Mouse (Mus musculus): Measurements from ENCODE around the gene Ece2. TPM values are rescaled to one million over a fixed set of nuclear protein-coding genes. Genes with fewer than 3 reads are reported as not detected.

Gene Ece2
- total and polyA plus RNA-seq, 2 experiments from 2014 or later, result 16.0 to 24.6 TPM

DNA sequence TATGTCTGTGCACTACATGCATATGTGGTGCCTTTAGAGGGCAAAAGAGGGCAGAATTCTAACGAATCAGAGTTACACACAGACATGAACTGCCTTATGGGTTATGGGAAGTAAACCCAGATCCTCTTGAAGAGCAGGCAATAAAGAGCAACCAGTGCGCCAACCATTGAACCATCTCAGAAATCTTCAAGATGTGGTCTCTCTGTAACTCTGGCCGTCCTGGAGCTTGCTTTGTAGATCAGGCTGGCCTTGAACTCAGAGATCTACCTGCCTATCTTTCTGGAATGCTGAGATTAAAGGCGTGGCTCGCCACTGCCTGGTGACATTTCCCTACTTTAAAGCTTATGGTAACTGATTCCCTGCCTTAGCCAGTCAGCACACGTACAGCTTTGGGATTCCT, 42.3 kb downstream of the Ece2 start:
- H3K36me3 ChIP-seq (ENCODE audit: insufficient read depth, low read length), result peaks cover 9% of the 10 kb centered on the region; the same call in 1 of the 2 replicates
- no peaks in the 10 kb centered on the region for H3K9me3 ChIP-seq (ENCODE audit: low read length)
- TF ChIP-seq CTCF (IDR thresholded peaks at IDR 0.05; ENCODE audit: low read depth), result no peak
- DNase-seq (ENCODE audit: low spot score) (no peak), ATAC-seq (no peak)
- H3K4me2 ChIP-seq (ENCODE audit: low read depth, low read length), result peak overlapping the region; percentile 94
- H3K9ac ChIP-seq (replicated peaks; ENCODE audit: low read length), result no peak overlapping the region; the same call in 1 of the 2 replicates
- H3K4me3 ChIP-seq (ENCODE audit: low read length), result peak overlapping the region; percentile 88; the same call in 1 of the 2 replicates
- no peak overlapping the region for H3K27ac ChIP-seq
- peaks cover 18% of the 10 kb centered on the region for H3K4me1 ChIP-seq (ENCODE audit: insufficient read depth, low read length)
- 19% methylated on average over 6 of the region's 6 CpGs for WGBS
- H3K27me3 ChIP-seq (ENCODE audit: insufficient read depth, low read length), result no peaks in the 10 kb centered on the region

DNA sequence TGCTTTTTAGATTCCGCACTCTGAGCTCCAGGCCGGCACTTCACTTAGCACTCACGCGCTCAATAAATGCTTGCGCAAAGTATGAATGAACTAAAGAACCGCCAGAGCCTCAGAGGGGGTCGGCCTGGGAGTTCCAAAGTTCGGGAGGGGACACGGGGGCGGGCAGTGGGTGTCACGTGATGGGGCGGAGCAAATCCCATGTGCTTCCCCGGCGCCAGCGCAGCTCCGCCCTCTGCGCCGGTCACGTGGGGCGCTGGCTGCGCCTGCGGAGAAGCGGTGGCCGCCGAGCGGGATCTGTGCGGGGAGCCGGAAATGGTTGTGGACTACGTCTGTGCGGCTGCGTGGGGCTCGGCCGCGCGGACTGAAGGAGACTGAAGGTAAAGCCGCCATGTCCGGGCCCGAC, 42.9 kb downstream of the Ece2 start:
- DNase-seq (ENCODE audit: low spot score), result peak; percentile 97
- no peaks in the 10 kb centered on the region for H3K9me3 ChIP-seq (ENCODE audit: low read length)
- WGBS, result under 1% methylated on average over 38 of the region's 38 CpGs

DNA sequence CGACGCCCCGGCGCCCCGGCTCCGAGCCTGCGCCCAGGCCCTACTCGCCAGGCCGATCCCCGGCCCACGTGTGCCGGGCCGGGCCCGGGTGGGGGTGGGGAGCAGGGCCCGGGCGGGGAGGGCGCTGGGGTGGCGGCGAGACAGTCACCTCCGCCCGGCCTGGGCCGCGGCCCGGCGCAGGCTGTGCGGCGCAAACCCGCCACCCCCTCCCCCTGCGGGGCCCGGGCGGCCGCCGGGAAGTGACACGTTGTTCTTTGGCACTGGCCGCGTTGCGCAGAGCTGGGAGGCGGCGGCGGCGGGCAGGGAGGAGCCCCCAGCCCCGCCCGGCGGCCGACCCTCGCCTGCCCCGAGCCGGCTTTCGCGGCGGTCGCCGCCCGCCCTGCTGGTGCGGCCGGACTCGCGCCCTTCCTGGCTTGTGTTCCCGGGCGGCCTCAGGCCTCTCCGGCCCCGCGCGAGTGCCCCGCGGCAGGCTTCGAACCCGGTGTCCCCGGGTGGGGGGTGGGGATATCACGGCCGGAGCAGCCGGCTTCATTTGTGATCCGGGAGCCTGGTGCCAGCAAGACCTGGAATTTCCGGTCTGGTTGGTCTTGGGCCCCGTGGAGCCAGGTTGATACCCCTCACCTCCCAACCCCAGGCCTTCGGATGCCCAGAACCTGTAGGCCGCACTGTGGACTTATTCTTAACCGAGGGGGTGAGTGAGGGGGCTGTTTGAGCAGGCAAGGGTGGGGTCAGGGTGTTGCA, 43.5 kb downstream of the Ece2 start:
- Histone ChIP-seq H3K4me2 (ENCODE audit: low read depth, low read length) (peak overlapping the region; percentile 94), H3K4me3 (ENCODE audit: low read length) (peak overlapping the region; percentile 88), H3K27ac (peak overlapping the region; percentile 92), H3K4me1 (ENCODE audit: insufficient read depth, low read length) (peaks cover 18% of the 10 kb centered on the region), H3K27me3 (ENCODE audit: insufficient read depth, low read length) (no peaks in the 10 kb centered on the region), H3K9me3 (ENCODE audit: low read length) (no peaks in the 10 kb centered on the region), H3K9ac (replicated peaks; ENCODE audit: low read length) (peak overlapping the region; percentile 96), H3K36me3 (ENCODE audit: insufficient read depth, low read length) (peaks cover 16% of the 10 kb centered on the region)
- peak; percentile 86 for ATAC-seq
- 2% methylated on average over 33 of the region's 78 CpGs for WGBS
- DNase-seq (ENCODE audit: low spot score), result peak; percentile 63
- TF ChIP-seq CTCF (IDR thresholded peaks at IDR 0.05; ENCODE audit: low read depth), result no peak

More for the DNA sequence above, 42.9 kb downstream of the Ece2 start:
- no peak for TF ChIP-seq CTCF (IDR thresholded peaks at IDR 0.05; ENCODE audit: low read depth)
- no peaks in the 10 kb centered on the region for H3K27me3 ChIP-seq (ENCODE audit: insufficient read depth, low read length)
- H3K27ac ChIP-seq, result peak overlapping the region; percentile 92
- peak overlapping the region; percentile 88 for H3K4me3 ChIP-seq (ENCODE audit: low read length)
- H3K36me3 ChIP-seq (ENCODE audit: insufficient read depth, low read length), result peaks cover 10% of the 10 kb centered on the region
- H3K9ac ChIP-seq (replicated peaks; ENCODE audit: low read length), result peak overlapping the region; percentile 96
- peaks cover 18% of the 10 kb centered on the region for H3K4me1 ChIP-seq (ENCODE audit: insufficient read depth, low read length)
- peak overlapping the region; percentile 94 for H3K4me2 ChIP-seq (ENCODE audit: low read depth, low read length)
- peak; percentile 97 for ATAC-seq

- no peaks in the 10 kb centered on the region for H3K9me3 ChIP-seq (ENCODE audit: low read length)
- peak overlapping the region; percentile 88 for H3K4me3 ChIP-seq (ENCODE audit: low read length)
- H3K36me3 ChIP-seq (ENCODE audit: insufficient read depth, low read length), result peaks cover 23% of the 10 kb centered on the region
- H3K4me1 ChIP-seq (ENCODE audit: insufficient read depth, low read length), result peaks cover 18% of the 10 kb centered on the region
- peak overlapping the region; percentile 92 for H3K27ac ChIP-seq
- no peaks in the 10 kb centered on the region for H3K27me3 ChIP-seq (ENCODE audit: insufficient read depth, low read length)
- peak overlapping the region; percentile 94 for H3K4me2 ChIP-seq (ENCODE audit: low read depth, low read length)
- WGBS, result 10% methylated on average over 14 of the region's 14 CpGs
- no peak for TF ChIP-seq CTCF (IDR thresholded peaks at IDR 0.05; ENCODE audit: low read depth)
- DNase-seq (ENCODE audit: low spot score), result no peak
- H3K9ac ChIP-seq (replicated peaks; ENCODE audit: low read length), result peak overlapping the region; percentile 96
- no peak for ATAC-seq
Measured at GRCm38 (mm10) chr16:20673706-20674303, 44.2 kb downstream of the Ece2 start.

DNA sequence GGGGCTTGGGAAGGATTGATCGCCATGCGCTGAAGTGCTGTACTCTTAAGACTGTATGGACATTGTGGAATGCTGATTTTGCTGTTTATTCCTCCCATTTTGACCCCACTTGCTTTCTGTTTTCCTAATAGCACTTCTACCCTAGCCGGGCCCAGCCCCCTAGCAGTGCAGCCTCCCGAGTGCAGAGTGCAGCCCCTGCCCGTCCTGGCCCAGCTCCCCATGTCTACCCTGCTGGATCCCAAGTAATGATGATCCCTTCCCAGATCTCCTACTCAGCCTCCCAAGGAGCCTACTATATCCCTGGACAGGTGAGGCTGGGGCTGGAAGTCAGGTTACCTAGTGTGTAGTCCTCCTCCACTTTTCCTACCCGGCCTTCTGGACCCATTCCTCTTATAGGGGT, 45.6 kb downstream of the Ece2 start:
- peaks cover 18% of the 10 kb centered on the region for H3K4me1 ChIP-seq (ENCODE audit: insufficient read depth, low read length)
- H3K9me3 ChIP-seq (ENCODE audit: low read length), result no peaks in the 10 kb centered on the region
- DNase-seq (ENCODE audit: low spot score), result no peak
- H3K27ac ChIP-seq, result no peak overlapping the region
- H3K27me3 ChIP-seq (ENCODE audit: insufficient read depth, low read length), result no peaks in the 10 kb centered on the region
- no peak overlapping the region for H3K9ac ChIP-seq (replicated peaks; ENCODE audit: low read length)
- peaks cover 35% of the 10 kb centered on the region for H3K36me3 ChIP-seq (ENCODE audit: insufficient read depth, low read length)
- no peak overlapping the region for H3K4me3 ChIP-seq (ENCODE audit: low read length)
- no peak for ATAC-seq
- TF ChIP-seq CTCF (IDR thresholded peaks at IDR 0.05; ENCODE audit: low read depth), result no peak
- 90% methylated on average over 6 of the region's 6 CpGs for WGBS
- H3K4me2 ChIP-seq (ENCODE audit: low read depth, low read length), result no peak overlapping the region

DNA sequence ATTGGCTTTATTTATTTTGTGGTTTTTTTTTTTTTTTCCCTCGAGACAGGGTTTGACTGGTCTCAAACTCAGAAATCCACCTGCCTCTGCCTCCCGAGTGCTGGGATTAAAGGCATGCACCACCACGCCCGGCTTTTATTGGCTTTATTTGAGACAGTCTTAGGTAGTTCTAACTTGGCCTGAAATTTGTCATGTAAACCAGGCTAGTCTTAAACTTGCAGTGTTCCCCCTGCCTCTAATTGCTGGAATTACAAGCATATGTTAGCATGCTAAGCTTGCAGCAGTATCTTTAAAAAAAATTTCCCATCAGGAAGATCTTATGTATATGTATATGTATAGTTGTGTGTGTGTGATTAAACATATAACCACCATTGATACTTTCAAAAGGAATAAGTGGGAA, 47.1 kb downstream of the Ece2 start:
- Histone ChIP-seq H3K4me3 (ENCODE audit: low read length) (no peak overlapping the region), H3K27me3 (ENCODE audit: insufficient read depth, low read length) (no peaks in the 10 kb centered on the region), H3K27ac (no peak overlapping the region), H3K4me2 (ENCODE audit: low read depth, low read length) (no peak overlapping the region), H3K9me3 (ENCODE audit: low read length) (no peaks in the 10 kb centered on the region), H3K9ac (replicated peaks; ENCODE audit: low read length) (no peak overlapping the region), H3K4me1 (ENCODE audit: insufficient read depth, low read length) (peaks cover 18% of the 10 kb centered on the region), H3K36me3 (ENCODE audit: insufficient read depth, low read length) (peaks cover 50% of the 10 kb centered on the region)
- 85% methylated on average over 4 of the region's 4 CpGs for WGBS
- peak; percentile 35 for TF ChIP-seq CTCF (IDR thresholded peaks at IDR 0.05; ENCODE audit: low read depth)
- DNase-seq (ENCODE audit: low spot score) (peak; percentile 44), ATAC-seq (no peak)

DNA sequence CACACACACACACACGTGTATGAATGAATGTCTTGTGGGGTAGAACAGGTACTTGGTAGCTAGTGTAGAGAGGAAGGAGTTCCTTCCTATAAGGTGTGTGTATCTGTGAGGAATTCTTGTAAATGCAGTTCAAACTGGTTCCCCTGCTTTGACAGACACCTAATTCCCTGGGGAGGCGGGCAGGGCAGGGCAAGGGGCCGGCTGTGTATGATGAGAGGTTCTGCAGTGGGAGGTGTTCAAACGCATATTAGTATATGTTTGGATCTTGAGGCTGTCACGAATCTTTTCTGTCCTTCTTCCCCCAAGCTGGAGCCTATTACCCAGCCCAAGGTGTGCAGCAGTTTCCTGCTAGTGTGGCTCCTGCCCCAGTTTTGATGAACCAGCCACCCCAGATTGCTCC, 47.8 kb downstream of the Ece2 start:
- peaks cover 13% of the 10 kb centered on the region for H3K4me1 ChIP-seq (ENCODE audit: insufficient read depth, low read length)
- H3K4me3 ChIP-seq (ENCODE audit: low read length), result no peak overlapping the region
- WGBS, result 85% methylated on average over 5 of the region's 5 CpGs
- no peak overlapping the region for H3K27ac ChIP-seq
- no peaks in the 10 kb centered on the region for H3K9me3 ChIP-seq (ENCODE audit: low read length)
- no peak for DNase-seq (ENCODE audit: low spot score)
- H3K4me2 ChIP-seq (ENCODE audit: low read depth, low read length), result no peak overlapping the region
- ATAC-seq, result no peak
- no peaks in the 10 kb centered on the region for H3K27me3 ChIP-seq (ENCODE audit: insufficient read depth, low read length)
- no peak for TF ChIP-seq CTCF (IDR thresholded peaks at IDR 0.05; ENCODE audit: low read depth)
- H3K9ac ChIP-seq (replicated peaks; ENCODE audit: low read length), result 0 out of 2 replicates have a peak overlapping the region, but pooled peaks have one; percentile 9
- peaks cover 57% of the 10 kb centered on the region for H3K36me3 ChIP-seq (ENCODE audit: insufficient read depth, low read length)
